Mouse (Mus musculus): ENCODE measurements around the gene Rnf10.

The Rnf10 gene

DNA sequence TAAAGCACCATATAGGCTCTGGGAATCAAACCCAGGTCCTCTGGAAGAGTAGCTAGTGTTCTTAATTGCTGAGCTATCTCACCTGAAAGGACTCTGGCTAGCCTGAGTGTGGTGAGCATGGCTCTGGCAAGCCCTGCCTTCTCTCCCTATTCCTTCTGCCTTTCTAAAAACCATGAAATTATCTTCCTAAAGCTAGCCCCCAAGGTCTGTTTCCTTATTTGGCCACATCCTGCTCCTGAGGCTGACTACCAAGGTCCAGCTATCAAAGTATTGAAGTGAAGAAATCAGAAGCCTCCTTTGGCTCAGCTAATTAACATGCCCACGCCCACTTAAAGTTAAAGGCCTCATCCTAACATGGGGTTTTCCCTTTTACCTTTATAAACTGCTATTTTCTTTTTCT lies 2.1 kb upstream of the Rnf10 start:
- no peak for DNase-seq

DNA sequence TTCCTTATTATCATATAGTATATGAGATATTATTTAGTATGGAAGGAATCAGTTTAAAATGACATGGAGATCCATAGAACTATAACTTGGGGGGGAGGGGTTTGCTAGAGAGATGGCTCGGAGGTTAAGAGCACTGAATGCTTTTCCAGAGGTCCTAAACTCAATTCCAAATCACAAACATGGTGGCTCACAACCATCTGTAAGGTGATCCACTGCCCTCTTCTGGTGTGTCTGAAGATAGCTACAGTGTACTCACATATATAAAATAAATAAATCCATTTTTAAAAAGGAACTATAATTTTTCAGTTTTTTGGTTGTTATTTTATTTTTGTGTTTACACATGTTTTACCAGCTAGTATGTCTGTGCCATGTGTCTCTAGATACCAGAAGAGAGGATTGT lies 1.7 kb upstream of the Rnf10 start:
- DNase-seq: no peak

DNA sequence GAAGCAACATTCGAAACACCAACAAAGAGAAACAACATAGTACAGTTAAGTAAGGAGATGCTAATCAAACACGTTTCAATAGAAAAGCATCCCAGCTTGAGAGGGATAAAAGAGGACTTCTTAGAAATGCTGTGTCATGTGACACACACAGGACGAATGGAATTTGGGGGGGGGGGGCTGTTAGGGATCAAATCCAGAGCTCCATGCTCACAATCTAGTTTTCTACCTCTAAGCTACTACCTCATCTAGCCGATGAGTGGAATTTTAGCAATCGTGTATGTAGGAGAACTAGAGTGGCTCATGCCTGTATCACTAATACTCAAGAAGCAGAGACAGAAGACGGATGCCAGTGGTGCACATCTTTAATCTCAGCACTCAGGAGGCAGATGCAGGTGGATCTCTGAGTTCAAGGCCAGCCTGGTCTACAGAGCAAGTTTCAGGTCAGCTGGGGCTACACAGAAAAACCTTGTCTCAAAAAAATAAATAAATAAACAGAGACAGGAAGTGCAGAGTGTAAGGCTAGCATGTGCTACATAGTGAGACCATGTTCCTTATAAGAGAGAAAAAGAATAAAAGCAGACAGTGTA lies 944 bp upstream of the Rnf10 start:
- no peak for DNase-seq

DNA sequence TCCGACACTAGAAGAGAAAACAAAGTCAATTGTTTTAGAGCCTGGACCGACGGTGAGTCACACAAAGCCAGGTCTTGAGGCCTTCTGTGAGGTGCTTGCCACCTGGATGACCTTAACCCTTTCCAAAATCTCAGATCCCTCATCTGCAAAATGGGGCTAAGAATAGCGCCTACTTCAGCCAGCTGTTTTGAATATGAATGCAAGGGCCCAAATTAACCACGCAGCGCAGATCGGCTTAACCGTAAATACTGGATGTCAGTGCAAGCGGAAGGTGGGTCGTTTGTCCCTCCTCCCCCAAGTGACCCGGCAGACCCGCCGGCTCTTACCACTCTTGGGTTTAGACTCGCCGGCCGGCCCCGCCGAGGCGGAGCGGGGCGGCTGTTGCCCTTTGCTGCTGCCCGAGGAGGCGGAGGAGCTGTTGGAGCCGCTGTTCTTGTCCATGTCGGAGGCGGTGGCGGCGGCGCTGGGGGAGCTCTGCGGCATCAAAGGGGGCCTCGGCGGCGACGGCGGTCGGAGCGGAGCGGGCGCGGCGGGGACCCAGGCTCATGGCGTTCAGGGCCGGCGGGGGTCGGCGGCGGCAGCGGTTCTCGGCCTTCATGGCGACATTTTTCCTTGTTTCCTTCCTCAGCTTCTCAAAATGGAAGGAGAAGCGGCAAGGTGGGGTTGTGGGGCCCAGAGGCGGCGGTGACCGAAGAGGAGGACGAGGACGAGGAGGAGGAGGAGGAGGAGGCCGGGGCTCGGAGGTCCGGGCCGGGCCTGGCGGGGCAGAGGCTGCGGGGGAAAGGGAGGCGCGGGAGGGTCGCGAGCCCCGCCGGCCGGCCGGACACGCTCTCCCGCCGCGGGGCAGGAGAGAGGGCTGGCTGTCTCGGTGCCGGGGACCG lies 527 bp downstream of the Rnf10 start:
- DNase-seq: no peak

DNA sequence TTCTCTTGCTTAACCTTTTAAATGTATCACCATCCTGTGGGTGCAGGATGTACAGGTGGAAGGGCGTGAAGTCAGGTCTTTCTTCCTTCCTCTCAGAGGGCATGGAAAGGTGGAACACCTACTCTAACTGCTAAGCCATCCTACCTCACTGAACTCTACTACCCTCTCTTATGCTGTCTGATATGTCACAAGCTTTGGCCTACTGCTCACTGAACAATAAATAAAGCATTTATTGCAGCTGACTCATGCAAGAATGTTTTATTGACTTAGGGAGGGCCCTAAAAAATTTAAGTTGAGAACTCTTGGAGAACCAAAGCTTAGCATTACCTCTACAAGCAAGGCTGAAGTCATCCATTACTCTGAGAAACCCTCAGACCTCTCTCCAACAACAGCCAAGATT lies 2.7 kb downstream of the Rnf10 start:
- DNase-seq: no peak

DNA sequence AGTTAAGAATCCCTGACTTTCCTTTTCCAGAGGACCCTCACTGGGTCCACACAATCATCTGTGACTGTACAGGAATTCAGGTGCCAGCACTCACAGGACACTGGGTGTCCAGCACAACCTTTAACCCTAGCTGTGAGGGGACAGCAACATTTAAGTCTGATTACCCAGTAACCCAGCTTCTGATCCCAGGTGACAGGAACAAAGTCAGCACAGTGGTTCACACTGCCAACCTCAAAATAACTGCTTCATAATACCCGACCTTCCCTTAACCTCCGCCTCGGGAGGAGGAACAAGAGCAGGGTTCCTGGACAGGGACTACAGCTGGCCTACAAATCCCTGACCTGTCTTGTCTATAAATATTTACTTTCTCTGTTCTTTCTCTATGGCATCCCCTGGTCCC lies 4.4 kb downstream of the Rnf10 start:
- no peak for DNase-seq

DNA sequence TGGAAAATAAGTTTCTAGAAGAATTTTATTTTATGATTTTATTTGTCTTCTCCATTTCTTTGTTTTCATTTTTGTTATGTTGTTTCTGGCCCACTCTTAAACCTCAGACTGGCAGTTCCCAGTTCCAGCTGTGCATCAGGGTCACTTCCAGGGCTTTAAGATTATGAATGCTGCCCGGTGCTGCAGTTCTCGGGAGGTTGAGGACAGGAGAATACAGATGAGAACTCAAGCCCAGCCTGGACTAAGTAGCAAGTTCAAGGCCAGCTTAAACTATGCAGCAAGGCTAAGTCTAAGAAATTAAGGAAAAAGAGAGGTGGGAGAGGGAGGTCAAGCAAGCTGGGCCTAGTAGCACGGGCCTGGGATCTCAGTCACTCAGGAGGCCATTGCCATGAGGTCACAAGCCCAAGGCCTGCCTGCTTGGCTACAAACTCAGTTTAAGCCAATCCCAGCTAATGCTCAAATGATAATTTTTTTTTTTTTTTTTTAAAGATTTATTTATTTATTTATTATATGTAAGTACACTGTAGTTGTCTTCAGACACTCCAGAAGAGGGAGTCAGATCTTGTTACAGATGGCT lies 5.1 kb downstream of the Rnf10 start:
- DNase-seq: no peak

DNA sequence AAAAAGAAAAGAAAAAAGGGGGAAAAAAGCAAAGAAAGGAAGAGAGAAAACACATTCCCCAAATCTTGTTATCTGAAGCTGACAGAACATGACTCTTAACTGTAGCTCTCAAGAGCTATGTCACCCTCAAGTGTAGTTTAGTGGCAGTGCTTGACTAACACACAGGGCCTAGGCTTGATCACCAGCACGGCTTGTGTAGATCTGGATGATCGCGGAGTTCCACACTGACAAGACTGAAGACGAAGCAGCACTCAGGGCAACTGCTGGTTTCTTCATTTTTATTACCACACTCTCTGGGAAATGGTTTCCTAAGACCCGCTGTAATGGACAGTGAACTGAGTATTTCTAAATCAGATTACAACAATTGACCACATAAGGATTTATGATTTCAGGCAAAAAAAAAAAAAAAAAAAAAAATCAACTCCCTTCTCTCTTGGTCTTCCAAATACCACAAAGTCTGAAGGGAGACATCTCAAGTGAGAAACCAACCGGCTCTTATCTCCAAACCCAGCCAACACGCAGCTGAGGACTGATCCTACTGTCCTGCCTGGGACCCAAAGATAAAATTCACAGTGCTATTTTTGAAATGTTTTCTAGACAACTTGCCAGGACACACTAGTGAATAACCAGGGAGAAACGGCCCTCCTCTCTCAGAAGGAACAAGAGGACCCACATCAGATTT lies 5.8 kb downstream of the Rnf10 start:
- no peak for DNase-seq

DNA sequence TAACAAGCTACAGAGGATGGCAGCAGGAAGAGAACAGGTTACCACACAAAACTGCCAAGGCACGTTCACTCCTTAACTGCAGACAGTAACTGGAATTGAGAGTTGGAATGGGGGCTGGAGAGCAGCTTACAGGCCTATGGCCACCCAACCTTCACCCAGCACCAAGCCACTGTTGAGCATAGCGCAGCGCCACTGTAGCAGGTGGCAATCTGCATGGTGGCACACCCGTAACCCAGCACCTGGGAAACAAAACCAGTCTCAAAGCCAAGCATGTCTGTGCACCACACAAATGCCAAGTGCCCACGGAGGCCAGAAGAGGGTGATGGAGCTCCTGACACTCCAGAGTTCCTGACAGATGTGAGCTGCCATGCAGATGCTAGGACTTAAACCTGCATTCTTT lies 6.4 kb downstream of the Rnf10 start:
- DNase-seq: no peak

DNA sequence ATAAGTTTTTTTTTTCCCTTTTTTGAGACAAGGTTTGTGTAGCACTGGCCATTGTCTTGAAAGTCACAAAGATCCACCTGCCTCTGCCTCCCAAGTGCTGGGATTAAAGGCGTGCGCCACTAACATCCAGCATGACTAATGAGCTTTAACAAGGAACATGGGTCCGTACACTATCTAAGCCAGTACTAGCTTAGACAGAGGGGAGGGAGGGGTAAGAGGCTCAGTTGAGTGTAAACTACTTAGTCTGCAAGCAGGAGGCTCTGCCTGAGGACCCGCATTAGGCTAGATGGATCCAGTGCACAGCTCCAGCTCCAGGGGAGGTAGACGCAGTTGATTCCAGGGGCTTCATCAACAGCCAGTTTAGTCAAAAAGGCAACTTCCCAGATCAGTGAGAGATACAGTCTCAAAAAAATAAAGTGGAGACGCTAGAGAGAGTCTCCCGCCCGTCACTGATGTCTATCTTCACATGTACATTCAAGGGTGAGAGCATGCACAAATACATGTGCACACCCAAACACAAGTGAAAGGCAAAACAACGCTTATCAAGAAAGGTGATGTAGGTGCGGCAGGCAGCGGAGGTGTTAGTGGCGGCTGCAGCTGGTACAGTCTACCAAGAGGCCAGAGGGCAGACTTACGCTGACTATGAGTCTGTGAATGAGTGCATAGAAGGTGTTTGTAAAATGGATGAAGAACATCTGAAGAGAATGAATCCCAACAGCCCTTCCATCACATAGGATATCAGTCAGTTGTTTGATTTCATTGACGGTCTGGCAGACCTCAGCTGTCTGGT lies 10.0 kb downstream of the Rnf10 start:
- no peak for DNase-seq

DNA sequence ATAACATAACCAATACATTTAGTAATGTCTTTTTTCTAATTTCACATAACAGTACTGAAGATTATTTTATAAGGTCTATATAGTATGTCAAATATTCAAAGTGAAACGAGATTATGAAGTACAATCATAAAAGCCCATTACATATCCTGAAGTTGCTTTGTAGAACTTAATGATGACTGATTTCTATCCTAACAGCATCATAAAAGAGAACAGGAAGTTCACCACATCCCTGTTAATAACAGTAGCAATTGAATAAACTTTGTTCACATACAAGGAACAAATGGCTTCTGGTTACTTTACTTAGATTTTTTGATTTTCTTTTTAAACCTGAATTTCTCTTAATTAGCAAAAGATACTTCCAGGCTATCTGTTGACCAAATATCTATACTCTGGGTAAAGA lies 10.8 kb downstream of the Rnf10 start:
- no peak for DNase-seq

DNA sequence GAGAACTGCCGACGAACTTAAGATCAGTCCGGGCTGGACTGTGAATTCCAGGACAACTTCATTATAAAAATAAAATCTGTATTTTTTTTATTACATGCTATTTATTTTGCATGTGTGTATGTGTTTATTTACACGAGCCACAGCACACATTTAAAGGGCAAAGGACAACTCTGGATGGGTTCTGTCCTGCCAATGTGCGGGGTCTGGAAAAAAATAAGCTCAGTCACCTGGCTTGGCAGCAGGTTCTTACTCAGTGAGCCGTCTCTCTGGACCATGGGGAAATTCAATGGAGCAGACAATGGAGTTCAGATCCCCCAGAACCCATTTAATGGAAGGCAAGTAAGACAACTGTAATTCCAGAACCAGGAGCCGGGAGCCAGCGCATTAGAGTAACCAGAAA lies 11.6 kb downstream of the Rnf10 start:
- no peak for DNase-seq

DNA sequence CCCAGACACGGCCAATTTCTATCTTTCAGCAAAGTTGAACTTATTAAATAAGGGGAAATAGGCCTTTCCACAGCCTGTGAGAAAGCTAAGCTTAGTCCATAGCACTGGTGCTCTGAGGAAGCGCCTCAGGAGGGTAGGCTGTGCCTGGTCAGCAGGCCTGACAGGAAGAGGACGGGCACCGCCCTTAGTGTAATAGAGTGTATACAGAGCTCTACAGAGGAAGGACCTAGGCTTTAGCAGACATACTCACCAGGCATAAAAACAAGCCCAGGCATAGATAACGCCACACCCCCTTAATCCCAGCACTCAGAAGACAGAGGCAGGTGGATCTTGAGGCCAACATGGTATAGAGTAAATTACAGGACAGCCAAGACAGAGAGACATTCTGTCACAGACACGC lies 12.3 kb downstream of the Rnf10 start:
- no peak for DNase-seq

DNA sequence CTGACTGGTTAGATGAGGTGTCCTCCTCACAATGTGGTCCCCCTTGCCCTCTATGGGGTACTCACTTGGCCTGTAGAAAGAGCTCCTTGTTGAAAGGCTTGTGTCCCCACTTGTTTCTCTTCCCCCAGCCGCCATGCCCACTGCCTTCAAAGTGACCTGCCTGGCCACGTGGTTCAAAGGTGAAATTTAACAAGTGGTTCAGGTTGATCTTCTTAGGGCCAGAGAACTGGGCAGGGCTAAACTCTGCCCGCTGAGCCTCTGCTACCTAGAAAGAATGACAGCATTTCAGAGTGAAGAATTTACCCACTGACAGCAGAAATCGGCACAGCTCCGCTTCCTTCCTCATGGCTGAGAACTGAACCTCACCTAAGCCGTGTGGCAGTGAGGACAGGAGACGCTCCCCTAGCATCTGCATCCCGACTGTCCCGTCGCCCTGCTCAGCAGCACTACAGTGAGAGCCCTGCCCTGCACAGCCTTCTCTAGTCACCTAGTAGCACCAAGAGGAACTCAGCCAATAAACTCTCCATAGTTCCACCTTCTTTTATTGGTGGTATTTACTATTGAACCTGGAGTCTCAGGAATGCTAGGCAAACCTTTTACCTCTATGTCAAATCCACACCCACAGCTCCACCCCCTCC lies 15.7 kb downstream of the Rnf10 start:
- no peak for DNase-seq

DNA sequence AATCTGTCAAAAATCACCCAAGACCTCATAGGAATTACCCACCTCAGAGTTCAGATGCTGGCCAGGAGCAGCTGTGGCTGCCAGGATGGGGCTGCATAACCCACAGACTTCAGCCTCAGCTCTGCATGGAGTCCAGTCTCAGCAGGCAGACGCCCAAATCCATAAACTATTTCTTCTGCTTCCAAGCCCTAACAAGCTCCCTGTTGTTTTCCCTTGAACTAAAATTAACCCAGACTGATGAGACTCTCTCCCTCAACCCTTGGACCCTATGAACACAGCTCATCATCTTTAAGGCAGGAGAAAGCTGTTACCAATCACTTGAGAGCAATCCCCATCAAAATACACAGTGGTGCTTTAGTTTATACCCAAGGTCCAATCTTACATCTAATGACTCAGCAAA lies 17.2 kb downstream of the Rnf10 start:
- DNase-seq: no peak

DNA sequence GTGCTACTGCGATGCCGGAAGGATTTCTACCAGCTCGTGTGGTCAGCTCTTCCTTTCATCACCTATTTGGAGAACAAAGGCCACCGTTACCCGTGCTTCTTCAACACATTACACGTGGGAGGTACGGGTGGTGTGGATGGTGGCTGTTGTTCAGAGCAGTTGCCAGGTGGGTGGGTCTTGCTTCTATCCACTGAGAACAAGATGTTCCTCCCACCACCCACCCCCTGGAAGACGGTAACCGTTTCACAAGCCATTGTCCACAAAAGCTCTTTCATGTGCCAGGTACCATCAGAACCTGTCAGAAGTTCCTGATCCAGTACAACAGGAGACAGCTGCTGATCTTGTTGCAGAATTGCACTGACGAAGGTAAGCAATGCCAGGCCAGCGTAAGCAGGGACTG lies 32.5 kb downstream of the Rnf10 start:
- DNase-seq: peak; percentile 77

DNA sequence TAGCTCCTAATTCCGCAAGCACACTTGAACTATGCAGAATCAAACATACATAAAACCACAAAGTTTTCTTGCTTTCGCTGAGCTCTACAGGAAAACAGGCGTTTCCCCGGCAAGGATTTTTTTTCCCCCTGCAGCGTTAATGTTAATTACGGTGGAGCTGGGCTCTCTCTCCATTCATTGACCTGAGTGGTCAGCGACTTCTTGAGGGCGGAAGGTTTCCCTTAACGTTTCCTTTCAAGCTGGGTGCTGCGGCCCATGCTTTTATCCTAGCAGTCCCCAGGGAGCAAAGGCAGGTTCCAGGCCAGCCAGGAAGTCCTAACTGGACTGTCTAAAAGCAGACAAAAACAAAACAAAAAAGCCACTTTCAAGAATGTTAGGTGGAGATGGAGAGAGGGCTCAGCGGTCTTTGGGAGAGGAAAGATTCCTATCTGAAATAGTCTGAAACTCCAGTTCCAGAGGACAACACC lies 33.9 kb downstream of the Rnf10 start:
- no peak for DNase-seq

DNA sequence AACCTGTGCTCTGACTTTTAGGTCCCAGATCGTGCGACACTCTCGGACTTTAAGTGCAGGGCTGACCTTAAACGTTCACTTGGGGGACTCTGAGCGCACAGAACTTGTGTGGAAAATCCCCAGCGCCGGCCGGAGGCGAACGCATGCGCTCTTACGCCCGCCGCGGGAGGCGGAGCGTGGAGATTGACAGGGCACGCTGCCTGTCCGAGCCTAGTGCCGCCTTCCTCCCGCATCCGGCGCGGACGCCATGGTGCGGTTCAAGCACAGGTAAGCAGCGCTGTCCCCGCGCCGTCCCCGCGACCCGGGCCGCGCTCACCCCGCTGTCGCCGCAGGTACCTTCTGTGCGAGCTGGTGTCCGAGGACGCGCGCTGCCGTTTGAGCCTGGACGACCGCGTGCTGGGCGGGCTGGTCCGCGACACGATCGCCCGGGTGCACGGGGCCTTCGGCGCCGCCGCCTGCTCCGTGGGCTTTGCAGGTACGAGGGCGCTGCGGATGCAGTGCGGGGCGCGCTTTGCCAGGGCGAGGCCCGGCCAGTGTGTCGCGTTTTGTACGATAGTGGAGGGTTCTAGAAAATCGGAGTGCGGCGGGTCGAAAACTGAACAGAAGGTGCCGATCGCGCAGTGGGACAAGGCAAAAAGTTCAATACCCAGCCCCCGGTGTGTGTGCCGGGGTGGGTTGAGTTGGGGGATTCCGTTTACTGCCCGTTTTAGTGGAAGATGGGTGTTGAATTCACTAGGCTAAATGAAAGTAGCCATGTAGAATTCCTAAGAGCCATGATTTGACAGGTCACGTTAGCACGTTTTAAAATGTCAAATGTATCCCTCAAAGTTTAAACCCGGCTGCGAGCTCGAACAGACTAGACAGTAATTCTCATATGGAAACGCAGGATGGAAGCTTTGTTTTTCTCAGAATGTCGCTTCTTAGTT lies 34.6 kb downstream of the Rnf10 start:
- peak; percentile 90 for DNase-seq

DNA sequence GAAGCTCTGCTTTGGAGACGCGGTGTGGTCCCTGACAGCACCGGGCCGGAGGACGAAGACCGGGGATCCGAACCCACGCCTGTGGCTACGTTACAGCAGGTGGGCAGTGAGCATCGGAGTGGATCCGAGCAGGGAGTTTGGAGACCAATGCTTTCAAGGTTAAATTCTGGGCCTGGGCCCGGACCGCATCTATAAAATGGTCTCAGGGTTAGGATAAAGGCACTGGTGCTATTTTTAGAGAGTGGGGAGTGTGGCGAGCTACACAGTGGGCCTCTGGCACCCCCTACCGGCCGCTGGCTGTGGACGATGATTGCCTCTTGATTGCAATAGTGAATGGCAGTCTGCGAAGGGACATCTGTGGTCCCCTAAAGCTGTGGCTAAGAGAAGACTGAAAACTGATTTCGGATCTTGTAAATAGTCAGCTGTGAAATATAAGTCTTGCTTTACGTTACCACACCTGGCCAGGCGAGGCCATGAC lies 36.9 kb downstream of the Rnf10 start, which contains the start of gene Pop5:
Pop5 (plus strand) TSS at position 51 of the 478 bp plus-strand sequence.
- peak; percentile 90 for DNase-seq

DNA sequence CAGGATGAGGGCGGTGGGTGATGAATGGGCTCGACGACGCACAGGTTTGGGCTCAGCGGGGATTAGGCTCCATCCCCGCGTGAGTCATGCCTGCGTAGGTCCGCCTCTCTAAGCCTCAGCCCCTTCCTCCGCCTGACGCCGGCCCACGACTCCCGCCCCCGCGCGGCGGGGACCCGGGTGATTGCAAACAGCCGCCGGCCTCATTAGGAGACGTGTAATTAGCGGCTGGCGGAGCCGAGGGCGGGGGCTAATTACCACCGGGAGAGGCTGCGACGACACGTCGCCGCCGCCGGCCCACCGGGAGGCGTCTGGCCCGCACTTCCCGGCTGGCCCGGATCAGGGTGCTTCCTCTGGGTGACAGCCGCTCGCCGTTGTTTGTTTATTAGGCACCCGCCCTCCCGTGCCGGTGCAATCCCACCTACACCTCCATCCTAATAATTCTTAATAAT lies 37.4 kb downstream of the Rnf10 start:
- DNase-seq: peak; percentile 83

DNA sequence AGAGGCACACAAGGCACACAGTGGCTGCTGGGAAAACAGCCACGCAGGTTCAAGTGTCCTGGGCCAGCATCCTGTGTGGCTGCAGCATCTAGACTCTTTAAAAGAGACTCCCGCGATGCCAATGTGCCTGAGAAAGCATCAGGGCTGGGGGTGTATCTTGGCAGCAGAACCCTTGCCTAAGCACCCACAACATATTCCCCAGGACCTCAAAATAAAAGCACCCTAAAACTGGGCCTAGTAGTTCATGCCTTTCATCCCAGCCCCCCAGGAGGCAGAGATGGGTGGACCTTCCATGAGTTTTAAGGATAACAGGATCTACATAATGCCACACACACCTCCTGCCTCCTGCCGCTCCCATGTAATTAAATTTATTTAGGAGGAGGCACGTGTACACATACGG lies 38.2 kb downstream of the Rnf10 start:
- DNase-seq: peak; percentile 48

All from layer of hippocampus, adult 9-11 months (tissue).